Mouse (Mus musculus): ENCODE data around the gene Cfap57.
A peak's percentile ranks its signal among the peaks of the same experiment; 100 is the strongest.

Cfap57 gene

DNA sequence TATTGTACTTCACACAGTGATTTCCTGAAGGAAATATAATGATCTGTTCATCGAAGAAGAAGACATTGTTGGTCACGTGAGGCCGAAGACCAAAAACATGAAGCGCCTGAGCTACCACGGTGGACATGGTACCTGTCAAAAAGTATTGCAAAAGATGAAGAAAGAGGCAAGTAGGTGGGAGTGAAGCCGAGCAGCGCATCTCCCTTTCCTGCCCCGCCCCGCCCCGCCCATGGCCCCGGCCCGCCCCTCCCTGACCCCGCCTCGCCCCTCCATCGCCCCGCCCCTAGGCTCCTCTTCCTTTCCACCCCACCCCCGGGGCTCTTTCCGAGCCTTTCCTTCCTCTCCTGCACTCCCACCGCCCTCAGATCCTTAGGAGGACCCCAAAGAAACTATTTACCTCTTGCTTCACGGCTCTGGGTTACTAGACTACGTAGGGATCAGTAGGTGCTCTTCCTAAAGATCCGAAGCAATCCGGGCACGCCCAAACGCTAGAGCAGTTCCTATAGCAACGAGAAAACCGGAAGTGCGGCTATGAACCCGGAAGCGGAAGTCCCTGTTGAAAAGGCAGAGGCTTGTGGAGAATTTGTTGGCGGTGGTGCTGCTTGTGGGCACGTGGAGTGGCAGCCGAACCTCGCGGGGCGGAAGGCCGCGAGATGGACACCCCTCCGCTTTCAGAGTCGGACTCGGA is at the start of gene Cfap57, which contains the start of gene Ebna1bp2:
Gene Cfap57, minus strand, starts transcription at position 499 of the 688 bp plus-strand sequence.
Gene Ebna1bp2, plus strand, starts transcription at position 521 of the 688 bp plus-strand sequence.
- DNase-seq (ENCODE audit: low read depth, low spot score): peak; percentile 87

- no peak for DNase-seq (ENCODE audit: low read depth, low spot score)
Measured at GRCm38 (mm10) chr4:118658652-118659051, 38.1 kb upstream of the Cfap57 start, which contains the start of gene Olfr62. TSS of gene Olfr62 (plus strand) at chr4:118658952.

GRCm38 (mm10) chr4:118645234-118645633 is 24.7 kb upstream of the Cfap57 start:
- no peak for DNase-seq (ENCODE audit: low read depth, low spot score)

GRCm38 (mm10) chr4:118642346-118643190 is 22.0 kb upstream of the Cfap57 start:
- DNase-seq (ENCODE audit: low read depth, low spot score): no peak

DNA sequence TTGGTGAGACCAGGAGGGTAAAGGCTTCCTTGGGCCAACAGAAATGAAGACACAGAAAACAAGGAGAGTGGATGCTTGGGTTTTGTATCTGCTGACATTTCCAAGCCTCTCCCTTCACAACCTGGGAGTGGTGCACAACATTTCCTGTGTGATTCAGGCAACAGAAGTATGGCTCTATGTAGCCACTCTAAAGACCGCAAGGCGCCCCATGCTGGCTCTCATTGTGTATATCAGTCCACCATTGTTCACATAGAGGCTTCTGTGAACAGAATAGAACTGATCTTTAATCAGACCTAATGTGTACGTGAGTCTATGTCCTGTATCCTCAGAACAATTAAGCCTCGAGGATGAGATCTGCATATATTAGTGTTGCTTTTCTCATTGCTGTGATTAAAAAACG is 9.7 kb upstream of the Cfap57 start:
- no peak for DNase-seq (ENCODE audit: low read depth, low spot score)

- no peak for DNase-seq (ENCODE audit: low read depth, low spot score)
Measured at GRCm38 (mm10) chr4:118621781-118622180, 1.2 kb upstream of the Cfap57 start.

DNA sequence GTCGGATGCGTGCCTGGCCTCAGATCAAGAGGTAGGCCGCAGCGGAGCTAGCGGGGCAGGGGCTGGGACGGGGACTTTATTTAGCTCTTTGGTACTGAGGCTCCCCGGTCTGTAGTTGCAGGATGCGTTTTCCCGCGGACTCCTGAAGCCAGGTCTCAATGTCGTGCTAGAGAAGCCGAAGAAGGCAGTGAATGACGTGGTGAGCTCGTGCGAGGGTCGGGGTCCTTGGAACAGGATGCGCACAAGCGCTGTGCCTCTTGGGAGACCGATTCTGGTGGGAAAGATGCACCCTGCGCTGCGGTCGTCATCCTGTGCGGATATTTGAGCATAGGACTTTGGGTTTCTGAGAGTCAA is 367 bp upstream of the Cfap57 start:
- DNase-seq (ENCODE audit: low read depth, low spot score): no peak

DNA sequence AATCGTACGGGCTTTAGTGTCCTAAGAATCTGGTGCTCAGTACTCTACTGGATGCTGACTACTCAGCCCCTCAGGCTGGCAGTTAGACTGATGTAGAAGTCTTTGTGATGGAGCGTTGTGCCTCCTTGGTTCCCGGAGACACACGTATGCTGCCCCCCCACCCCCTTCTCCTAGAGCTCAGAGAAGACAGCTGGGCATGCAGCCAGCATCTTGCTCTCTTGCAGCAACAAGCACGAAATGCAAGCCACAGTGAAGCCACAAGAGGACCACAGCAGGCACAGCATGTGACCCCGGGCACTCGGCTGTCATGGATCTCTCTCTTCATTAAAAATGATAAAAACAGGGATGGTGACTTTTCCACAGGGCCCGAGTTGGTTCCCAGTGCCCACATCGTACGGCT is 5.2 kb downstream of the Cfap57 start:
- DNase-seq (ENCODE audit: low read depth, low spot score): no peak

DNA sequence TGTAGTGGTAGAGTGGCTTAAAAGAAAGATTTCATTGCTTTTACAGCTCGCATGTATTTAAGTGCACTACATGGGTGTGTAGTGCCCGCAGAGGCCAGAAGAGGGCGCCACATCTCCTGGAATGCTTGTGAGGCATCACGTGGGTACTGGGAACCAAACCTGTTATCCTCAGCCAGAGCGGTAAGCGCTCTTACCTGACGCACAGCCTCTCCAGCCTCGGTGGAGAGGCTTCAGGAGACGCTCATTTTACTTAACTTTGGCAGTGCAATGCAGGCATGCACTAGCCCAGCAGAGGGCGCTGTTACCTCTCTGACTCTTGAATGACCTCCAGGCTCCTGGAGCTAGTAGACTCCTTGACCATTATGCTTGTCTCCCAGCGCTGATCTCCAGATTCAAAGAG is 8.0 kb downstream of the Cfap57 start:
- DNase-seq (ENCODE audit: low read depth, low spot score): no peak

- no peak for DNase-seq (ENCODE audit: low read depth, low spot score)
Measured at GRCm38 (mm10) chr4:118609836-118610235, 10.7 kb downstream of the Cfap57 start.

DNA sequence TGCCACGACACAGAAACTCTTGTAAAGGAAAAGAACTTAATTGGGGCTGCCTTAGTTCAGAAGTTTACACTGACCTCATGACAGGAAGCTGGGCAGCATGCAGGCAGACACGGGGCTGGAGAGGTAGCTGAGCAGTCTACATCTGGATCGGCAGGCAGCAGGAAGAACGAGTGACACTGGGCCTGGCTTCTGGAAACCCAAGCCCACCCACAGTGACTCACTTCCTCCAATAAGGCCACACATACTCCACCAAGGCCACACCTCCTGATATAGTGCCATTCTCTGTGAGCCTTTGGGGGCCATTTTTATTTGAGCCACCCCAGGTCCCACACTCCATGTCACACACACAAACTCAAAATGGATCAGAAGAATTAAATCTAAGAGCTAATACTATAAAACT is 16.5 kb downstream of the Cfap57 start:
- DNase-seq (ENCODE audit: low read depth, low spot score): no peak

- no peak for DNase-seq (ENCODE audit: low read depth, low spot score)
Measured at GRCm38 (mm10) chr4:118589733-118590130, 30.8 kb downstream of the Cfap57 start.

DNA sequence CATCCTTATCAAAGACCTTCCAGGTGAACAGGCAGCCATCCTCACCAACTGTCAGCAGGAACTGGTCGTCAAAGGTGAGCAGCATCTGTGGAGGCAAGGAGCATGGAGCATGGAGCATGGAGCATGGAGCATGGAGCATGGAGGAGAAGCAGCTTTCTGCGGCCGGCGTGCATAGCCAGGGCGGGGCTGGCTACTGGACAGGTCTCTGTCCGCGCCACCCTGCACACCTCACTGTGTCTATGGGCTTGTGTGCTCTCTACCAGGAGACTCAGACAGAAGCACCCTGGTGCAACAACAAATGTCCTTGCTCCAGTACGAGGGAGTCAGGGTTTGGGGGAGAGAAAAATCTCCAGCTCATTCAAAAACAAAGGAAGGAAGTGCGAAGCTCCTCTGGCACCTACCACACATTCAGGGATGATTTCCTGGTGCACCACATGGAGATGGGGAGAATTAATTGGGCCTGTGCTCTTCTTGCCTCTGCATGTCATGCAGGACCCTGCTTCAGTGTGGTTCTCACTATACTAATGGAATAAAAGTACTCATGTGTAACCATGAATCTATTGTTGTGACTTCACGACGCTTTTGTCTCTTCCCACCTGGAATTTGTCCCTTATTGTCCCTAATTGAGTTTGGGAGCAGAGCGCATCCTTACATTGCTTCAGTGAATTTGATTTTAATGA is 31.4 kb downstream of the Cfap57 start:
- DNase-seq (ENCODE audit: low read depth, low spot score): no peak

DNA sequence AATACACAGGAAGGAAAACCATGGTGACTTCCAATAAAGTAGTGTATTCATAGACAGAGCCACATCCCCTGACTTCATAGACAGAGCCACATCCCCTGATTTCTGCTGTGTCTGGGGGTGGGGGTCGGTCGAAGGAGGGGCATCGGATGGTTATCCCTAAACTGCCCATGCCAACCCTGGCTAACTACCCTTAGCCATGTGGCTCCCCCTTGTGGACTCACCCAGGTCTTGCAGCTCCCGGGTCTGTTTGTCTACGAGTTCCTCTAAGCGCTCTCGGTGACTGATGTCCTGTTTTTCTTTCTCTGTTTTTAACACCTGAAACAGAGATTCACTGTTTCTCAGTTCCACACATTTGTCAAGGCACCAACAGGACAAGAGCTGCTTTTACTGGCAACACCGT is 37.9 kb downstream of the Cfap57 start:
- DNase-seq (ENCODE audit: low read depth, low spot score): no peak

GRCm38 (mm10) chr4:118581508-118581907 is 39.1 kb downstream of the Cfap57 start:
- no peak for DNase-seq (ENCODE audit: low read depth, low spot score)

DNA sequence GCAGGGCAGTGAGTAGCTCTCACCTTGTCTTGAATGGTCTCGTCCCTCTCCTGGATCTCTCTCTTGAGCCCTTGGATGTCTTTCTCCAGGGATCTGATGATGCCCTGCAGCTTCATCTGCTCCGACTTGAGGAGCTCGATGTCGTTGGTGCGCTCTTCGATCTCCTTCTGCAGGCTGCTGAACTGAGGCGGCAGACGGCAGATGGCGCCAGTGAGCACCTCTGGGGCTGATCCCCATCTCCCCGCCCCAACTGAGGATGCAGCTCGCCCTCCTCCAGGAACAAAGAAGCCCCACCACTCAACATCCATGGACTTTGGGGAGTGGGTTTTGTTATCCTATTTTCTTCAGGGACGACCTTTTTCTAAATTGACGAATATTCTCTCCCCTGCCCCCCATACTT is 41.3 kb downstream of the Cfap57 start:
- DNase-seq (ENCODE audit: low read depth, low spot score): no peak

GRCm38 (mm10) chr4:118576097-118576496 is 44.5 kb downstream of the Cfap57 start:
- DNase-seq (ENCODE audit: low read depth, low spot score): peak; percentile 50

- no peak for DNase-seq (ENCODE audit: low read depth, low spot score)
Measured at GRCm38 (mm10) chr4:118571441-118571840, 49.1 kb downstream of the Cfap57 start.

GRCm38 (mm10) chr4:118569320-118569719 is 51.3 kb downstream of the Cfap57 start:
- no peak for DNase-seq (ENCODE audit: low read depth, low spot score)

DNA sequence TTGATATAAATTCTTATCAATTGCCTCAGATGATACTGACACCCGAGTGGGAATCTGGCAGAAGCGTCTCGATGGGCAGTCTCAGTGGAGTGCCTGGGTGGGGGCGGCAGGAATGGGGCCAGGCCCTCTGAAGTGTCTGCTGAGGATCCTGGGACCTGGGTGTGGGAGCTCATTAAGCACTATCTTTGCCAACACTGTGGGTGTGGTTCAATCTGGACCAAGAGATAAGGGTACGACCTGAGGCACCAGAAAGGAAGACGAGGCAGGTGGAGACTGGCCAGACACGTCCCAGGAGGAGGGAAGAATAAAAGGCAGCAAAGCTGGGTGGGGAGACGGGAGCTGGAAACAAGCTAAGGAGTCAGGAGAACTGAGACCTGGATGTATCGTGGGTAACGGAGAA is 51.9 kb downstream of the Cfap57 start:
- no peak for DNase-seq (ENCODE audit: low read depth, low spot score)

DNA sequence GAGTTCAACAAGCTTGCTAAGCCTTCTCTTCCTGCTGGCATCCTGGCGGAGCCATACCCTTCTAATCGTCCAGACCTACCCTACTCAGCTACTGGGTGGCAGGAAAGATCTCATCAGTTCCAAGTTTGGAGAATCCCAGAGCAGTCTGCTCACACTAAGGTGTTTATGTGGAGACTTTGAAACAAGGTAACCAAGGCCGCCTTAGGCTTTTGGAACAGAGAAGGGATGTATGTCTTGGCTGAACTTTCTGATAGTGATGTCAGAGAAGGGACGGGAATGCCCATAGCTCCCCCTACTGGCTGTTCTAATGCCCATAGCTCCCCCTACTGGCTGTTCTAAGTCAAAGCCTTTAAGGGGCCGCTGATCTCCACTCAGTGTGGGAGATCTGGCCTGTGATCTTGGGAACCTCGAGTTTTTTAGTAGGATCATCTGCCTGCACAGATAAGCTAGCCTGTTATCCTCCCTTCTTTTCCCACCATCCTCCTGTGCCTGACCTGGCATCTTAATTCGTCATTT is 54.4 kb downstream of the Cfap57 start:
- DNase-seq (ENCODE audit: low read depth, low spot score): no peak

GRCm38 (mm10) chr4:118564926-118565279 is 55.7 kb downstream of the Cfap57 start:
- no peak for DNase-seq (ENCODE audit: low read depth, low spot score)
